Mouse (Mus musculus) MEL (cell line): ENCODE results near the gene Ppm1g. TPM values are rescaled to one million over a fixed set of nuclear protein-coding genes. Genes with fewer than 3 reads are reported as not detected.
A peak's percentile ranks its signal among the peaks of the same experiment; 100 is the strongest.

ENCODE experiments used
- DNase-seq: peaks from one replicate; pipeline ENCODE4 v3.0.0; 2011; ENCODE audit warnings: low read depth, low spot score
- H3K27ac ChIP-seq: 2 replicates; pipeline ENCODE4 v1.5.1; 2012; ENCODE audit warnings: low read depth, mild to moderate bottlenecking, control low read depth, low read length, moderate library complexity; ENCODE audit not compliant: control insufficient read depth
- H3K27me3 ChIP-seq, 2 experiments: fragments of 150-350 bp in 1 of 2; sonication (generic) in 1 of 2; 2 replicates each; pipeline ENCODE4 v1.6.1; 2012; ENCODE audit warnings: low read length in 2 of 2, mild to moderate bottlenecking in 2 of 2, improper control_type of control experiment in 1 of 2, moderate library complexity in 1 of 2; ENCODE audit not compliant: insufficient read depth in 2 of 2, control insufficient read depth in 1 of 2
- H3K36me3 ChIP-seq, 2 experiments: 2 replicates each; pipeline ENCODE4 v1.6.1; 2012 to 2014; ENCODE audit warnings: low read length in 2 of 2, improper control_type of control experiment in 1 of 2, inconsistent platforms in 1 of 2, mild to moderate bottlenecking in 1 of 2; ENCODE audit not compliant: insufficient read depth in 2 of 2, control insufficient read depth in 1 of 2
- H3K4me1 ChIP-seq, 2 experiments: fragments of 150-350 bp in 1 of 2; sonication (generic) in 1 of 2; 2 replicates each; pipeline ENCODE4 v1.6.1; 2012; ENCODE audit warnings: low read length in 2 of 2, improper control_type of control experiment in 1 of 2, mild to moderate bottlenecking in 1 of 2; ENCODE audit not compliant: insufficient read depth in 2 of 2, control insufficient read depth in 1 of 2
- H3K4me3 ChIP-seq, 2 experiments: fragments of 150-350 bp in 1 of 2; sonication (generic) in 1 of 2; 2 replicates each; pipeline ENCODE4 v1.5.1; 2012; ENCODE audit warnings: low read depth in 2 of 2, low read length in 2 of 2, mild to moderate bottlenecking in 2 of 2, moderate library complexity in 2 of 2, control low read depth in 1 of 2, improper control_type of control experiment in 1 of 2; ENCODE audit not compliant: control insufficient read depth in 1 of 2, insufficient read depth in 1 of 2
- H3K79me2 ChIP-seq: 2 replicates; pipeline ENCODE4 v1.6.1; 2012; ENCODE audit warnings: mild to moderate bottlenecking, low read length, moderate library complexity; ENCODE audit not compliant: control insufficient read depth, poor library complexity, insufficient read depth
- H3K9ac ChIP-seq: 2 replicates; pipeline ENCODE4 v1.6.1; 2012; ENCODE audit warnings: low read depth, mild to moderate bottlenecking, control low read depth, low read length, moderate library complexity; ENCODE audit not compliant: control insufficient read depth, poor library complexity, severe bottlenecking
- H3K9me3 ChIP-seq: fragments of 150-350 bp; sonication (generic); replicated peaks from 2 replicates; pipeline ENCODE4 v1.6.1; 2012; ENCODE audit warnings: mild to moderate bottlenecking, low read length, improper control_type of control experiment, moderate library complexity; ENCODE audit not compliant: insufficient read depth
- BHLHE40 ChIP-seq: IDR thresholded peaks from 2 replicates; pipeline ENCODE4 v1.6.1; 2012; ENCODE audit warnings: low read depth, mild to moderate bottlenecking, inconsistent platforms, low read length, improper control_type of control experiment, borderline replicate concordance
- CHD1 ChIP-seq: IDR thresholded peaks from 2 replicates; pipeline ENCODE4 v1.6.1; 2012; ENCODE audit warnings: low read depth, mild to moderate bottlenecking, inconsistent platforms, low read length, improper control_type of control experiment
- CTCF ChIP-seq, 3 experiments: IDR thresholded peaks in 2 of 3; conservative IDR thresholded peaks in 1 of 3; 2 replicates each; pipeline ENCODE4 v1.5.1; 2011 to 2012; ENCODE audit warnings: low read length in 3 of 3, low read depth in 2 of 3, mild to moderate bottlenecking in 2 of 3, improper control_type of control experiment in 1 of 3, inconsistent platforms in 1 of 3, mixed read lengths in 1 of 3, moderate library complexity in 1 of 3; ENCODE audit not compliant: control insufficient read depth in 1 of 3, insufficient read depth in 1 of 3, poor library complexity in 1 of 3, severe bottlenecking in 1 of 3
- E2F4 ChIP-seq: IDR thresholded peaks from 2 replicates; pipeline ENCODE4 v1.6.1; 2011; ENCODE audit warnings: low read depth, low read length, improper control_type of control experiment, borderline replicate concordance
- ELF1 ChIP-seq: IDR thresholded peaks from 2 replicates; pipeline ENCODE4 v1.6.1; 2014; ENCODE audit warnings: low read depth, mild to moderate bottlenecking, inconsistent platforms, low read length, improper control_type of control experiment, moderate library complexity
- EP300 ChIP-seq, 2 experiments: IDR thresholded peaks; 2 replicates each; pipeline ENCODE4 v1.6.1; 2011; ENCODE audit warnings: improper control_type of control experiment in 2 of 2, low read length in 2 of 2, low read depth in 1 of 2, mild to moderate bottlenecking in 1 of 2
- ETS1 ChIP-seq: IDR thresholded peaks from 2 replicates; pipeline ENCODE4 v1.6.1; 2012; ENCODE audit warnings: low read depth, mild to moderate bottlenecking, inconsistent platforms, low read length, improper control_type of control experiment, moderate library complexity
- GABPA ChIP-seq: IDR thresholded peaks from 2 replicates; pipeline ENCODE4 v1.6.1; 2012; ENCODE audit warnings: low read depth, mild to moderate bottlenecking, inconsistent platforms, low read length, improper control_type of control experiment, moderate library complexity
- GATA1 ChIP-seq: IDR thresholded peaks from 2 replicates; pipeline ENCODE4 v1.6.1; 2011; ENCODE audit warnings: low read depth, low read length, improper control_type of control experiment
- HCFC1 ChIP-seq: IDR thresholded peaks from 2 replicates; pipeline ENCODE4 v1.6.1; 2012; ENCODE audit warnings: low read depth, mild to moderate bottlenecking, inconsistent platforms, low read length, improper control_type of control experiment, moderate library complexity
- JUND ChIP-seq: IDR thresholded peaks from 2 replicates; pipeline ENCODE4 v1.6.1; 2011; ENCODE audit warnings: low read depth, mild to moderate bottlenecking, improper control_type of control experiment, low read length
- KAT2A ChIP-seq: conservative IDR thresholded peaks from 2 replicates; pipeline ENCODE4 v1.6.1; 2012; ENCODE audit warnings: low read depth, low read length, improper control_type of control experiment, inconsistent platforms
- MAFK ChIP-seq: IDR thresholded peaks from 2 replicates; pipeline ENCODE4 v1.6.1; 2011; ENCODE audit warnings: low read depth, mild to moderate bottlenecking, low read length, improper control_type of control experiment, borderline replicate concordance
- MAX ChIP-seq: IDR thresholded peaks from 2 replicates; pipeline ENCODE4 v1.6.1; 2011; ENCODE audit warnings: low read length, improper control_type of control experiment
- MAZ ChIP-seq: IDR thresholded peaks from 2 replicates; pipeline ENCODE4 v1.6.1; 2012; ENCODE audit warnings: low read depth, mild to moderate bottlenecking, inconsistent platforms, low read length, improper control_type of control experiment
- MEF2A ChIP-seq: IDR thresholded peaks from 2 replicates; pipeline ENCODE4 v1.6.1; 2014; ENCODE audit warnings: low read depth, mild to moderate bottlenecking, inconsistent platforms, low read length, improper control_type of control experiment; ENCODE audit not compliant: poor library complexity, insufficient replicate concordance, severe bottlenecking; ENCODE audit errors: extremely low read depth
- MXI1 ChIP-seq: IDR thresholded peaks from 2 replicates; pipeline ENCODE4 v1.6.1; 2011; ENCODE audit warnings: mild to moderate bottlenecking, low read depth, low read length, improper control_type of control experiment
- MYB ChIP-seq: IDR thresholded peaks from 2 replicates; pipeline ENCODE4 v1.6.1; 2011; ENCODE audit warnings: mild to moderate bottlenecking, low read depth, low read length, improper control_type of control experiment
- MYC ChIP-seq: IDR thresholded peaks from 2 replicates; pipeline ENCODE4 v1.6.1; 2011; ENCODE audit warnings: low read depth, mild to moderate bottlenecking, low read length, improper control_type of control experiment, moderate library complexity
- NELFE ChIP-seq: IDR thresholded peaks from 2 replicates; pipeline ENCODE4 v1.6.1; 2011; ENCODE audit warnings: low read depth, low read length, improper control_type of control experiment
- NRF1 ChIP-seq: IDR thresholded peaks from 2 replicates; pipeline ENCODE4 v1.6.1; 2014; ENCODE audit warnings: low read depth, mild to moderate bottlenecking, inconsistent platforms, low read length, improper control_type of control experiment, moderate library complexity; ENCODE audit not compliant: poor library complexity, insufficient read depth, severe bottlenecking
- POLR2A ChIP-seq, 2 experiments: IDR thresholded peaks; 2 replicates each; pipeline ENCODE4 v1.6.1; 2011 to 2012; ENCODE audit warnings: low read length in 2 of 2, mild to moderate bottlenecking in 2 of 2, control low read depth in 1 of 2, improper control_type of control experiment in 1 of 2, low read depth in 1 of 2, moderate library complexity in 1 of 2; ENCODE audit not compliant: control insufficient read depth in 1 of 2, insufficient read depth in 1 of 2, poor library complexity in 1 of 2
- POLR2AphosphoS2 ChIP-seq: IDR thresholded peaks from 2 replicates; pipeline ENCODE4 v1.6.1; 2011; ENCODE audit warnings: low read length, improper control_type of control experiment
- POLR2AphosphoS5 ChIP-seq: IDR thresholded peaks from 2 replicates; pipeline ENCODE4 v1.6.1; 2012; ENCODE audit warnings: low read depth, borderline replicate concordance, mild to moderate bottlenecking, inconsistent platforms, low read length, moderate library complexity, mixed read lengths
- RAD21 ChIP-seq: IDR thresholded peaks from 2 replicates; pipeline ENCODE4 v1.6.1; 2011; ENCODE audit warnings: mild to moderate bottlenecking, low read depth, low read length, improper control_type of control experiment
- RCOR1 ChIP-seq: IDR thresholded peaks from 2 replicates; pipeline ENCODE4 v1.6.1; 2012; ENCODE audit warnings: low read depth, mild to moderate bottlenecking, inconsistent platforms, low read length, improper control_type of control experiment
- SMC3 ChIP-seq: IDR thresholded peaks from 2 replicates; pipeline ENCODE4 v1.6.1; 2011; ENCODE audit warnings: low read depth, low read length, improper control_type of control experiment
- TBP ChIP-seq: IDR thresholded peaks from 2 replicates; pipeline ENCODE4 v1.8.0; 2011; ENCODE audit warnings: low read depth, low read length, improper control_type of control experiment
- TCF12 ChIP-seq: IDR thresholded peaks from 2 replicates; pipeline ENCODE4 v1.6.1; 2014; ENCODE audit warnings: low read depth, mild to moderate bottlenecking, inconsistent platforms, low read length, improper control_type of control experiment, moderate library complexity
- UBTF ChIP-seq: IDR thresholded peaks from 2 replicates; pipeline ENCODE4 v1.6.1; 2012; ENCODE audit warnings: low read depth, mild to moderate bottlenecking, inconsistent platforms, low read length, improper control_type of control experiment, moderate library complexity, borderline replicate concordance; ENCODE audit not compliant: insufficient read depth
- USF1 ChIP-seq: IDR thresholded peaks from 2 replicates; pipeline ENCODE4 v1.6.1; 2014; ENCODE audit warnings: low read depth, mild to moderate bottlenecking, inconsistent platforms, low read length, improper control_type of control experiment, moderate library complexity
- USF2 ChIP-seq, 2 experiments: IDR thresholded peaks; 2 replicates each; pipeline ENCODE4 v1.6.1; 2011 to 2012; ENCODE audit warnings: improper control_type of control experiment in 2 of 2, low read length in 2 of 2, borderline replicate concordance in 1 of 2, inconsistent platforms in 1 of 2, low read depth in 1 of 2, mild to moderate bottlenecking in 1 of 2; ENCODE audit not compliant: insufficient read depth in 1 of 2
- ZC3H11A ChIP-seq: IDR thresholded peaks from 2 replicates; pipeline ENCODE4 v1.6.1; 2012; ENCODE audit warnings: low read depth, mild to moderate bottlenecking, inconsistent platforms, low read length, improper control_type of control experiment
- ZKSCAN1 ChIP-seq: IDR thresholded peaks from 2 replicates; pipeline ENCODE4 v1.6.1; 2012; ENCODE audit warnings: low read depth, mild to moderate bottlenecking, inconsistent platforms, low read length, improper control_type of control experiment, moderate library complexity
- ZNF384 ChIP-seq: IDR thresholded peaks from 2 replicates; pipeline ENCODE4 v1.6.1; 2012; ENCODE audit warnings: low read depth, mild to moderate bottlenecking, inconsistent platforms, low read length, improper control_type of control experiment
- polyA plus RNA-seq, 2 experiments: library from polyadenylated mRNA; stranded (reverse) in 1 of 2; unstranded in 1 of 2; fragments of >175 nt in 1 of 2; fragments of >200 nt in 1 of 2; gene quantifications; 2 replicates each; pipeline versions ENCODE4 v1.2.1 to v1.2.4; 2012; ENCODE audit warnings: low replicate concordance in 2 of 2, low read depth in 1 of 2; ENCODE audit not compliant: insufficient read length in 2 of 2, insufficient read depth in 1 of 2, missing spikeins in 1 of 2
- total RNA-seq: library from RNA; depleted of rRNA; stranded (reverse); fragments of 300-350 nt; gene quantifications from 2 replicates; pipeline ENCODE4 v1.2.3, GENCODE M21; 2012

The Ppm1g gene
- total and polyA plus RNA-seq, 3 experiments: 169 to 639 (median 408) TPM

GRCm38 (mm10) chr5:31192939-31193630 lies 27.4 kb downstream of the Ppm1g start, which contains the start of the genes Snx17 and Eif2b4:
Snx17 (plus strand) TSS chr5:31193227.
Eif2b4 (minus strand) TSS chr5:31193430.
- peak within 1 kb of the TSS; percentile 86 for H3K9ac ChIP-seq
- H3K27me3 ChIP-seq: no peaks in the 10 kb centered on the region
- peaks cover 24% of the 10 kb centered on the region for H3K79me2 ChIP-seq
- peaks cover 0 to 9% of the 10 kb centered on the region in 2 experiments; a peak in 1 of 4 replicates for H3K4me1 ChIP-seq
- DNase-seq: peak; percentile 100
- peak within 1 kb of the TSS; percentile 67 for H3K27ac ChIP-seq
- H3K4me3 ChIP-seq: peak within 1 kb of the TSS; percentile 66 to 82
- peaks cover 4 to 16% of the 10 kb centered on the region in 2 experiments for H3K36me3 ChIP-seq
- no peaks in the 10 kb centered on the region for H3K9me3 ChIP-seq
- TF ChIP-seq ZKSCAN1: no peak
- no peak for TF ChIP-seq ZNF384
- peak in 1 of 2 experiments; percentile 64; a peak in 2 of 4 replicates for TF ChIP-seq EP300 (IDR thresholded peaks at IDR 0.05; ENCODE audit: low read depth in 1 of 2, low read length in 2 of 2)
- TF ChIP-seq E2F4: peak; percentile 48; the same call in 1 of the 2 replicates
- no peak for TF ChIP-seq MAFK
- peak; percentile 58 for TF ChIP-seq NRF1
- peak; percentile 99 for TF ChIP-seq HCFC1
- peak in 2 of 3 experiments; percentile 82; a peak in 5 of 6 replicates for TF ChIP-seq CTCF (IDR thresholded peaks at IDR 0.05 in 2 of 3, conservative IDR thresholded peaks at IDR 0.05 in 1 of 3; ENCODE audit: control insufficient read depth in 1 of 3, insufficient read depth in 1 of 3, low read depth in 2 of 3, low read length in 3 of 3, poor library complexity in 1 of 3, severe bottlenecking in 1 of 3)
- TF ChIP-seq MEF2A: no peak; the same call in 1 of the 2 replicates
- no peak for TF ChIP-seq SMC3
- no peak; the same call in 1 of the 2 replicates for TF ChIP-seq MYC
- TF ChIP-seq GABPA: peak; percentile 51; the same call in 1 of the 2 replicates
- TF ChIP-seq TCF12: peak; percentile 84
- peak; percentile 97 for TF ChIP-seq ELF1
- TF ChIP-seq ETS1: peak; percentile 75
- 0 out of 2 replicates have a peak, but pooled peaks have one; percentile 82 for TF ChIP-seq MAX
- TF ChIP-seq MAZ: peak; percentile 93; the same call in 1 of the 2 replicates
- no peak for TF ChIP-seq GATA1
- TF ChIP-seq UBTF: no peak
- no peak for TF ChIP-seq USF2 (IDR thresholded peaks at IDR 0.05; ENCODE audit: borderline replicate concordance in 1 of 2, insufficient read depth in 1 of 2, low read depth in 1 of 2, low read length in 2 of 2)
- peak; percentile 70 for TF ChIP-seq POLR2AphosphoS5
- TF ChIP-seq MYB: no peak
- TF ChIP-seq MXI1: peak; percentile 96
- no peak; the same call in 1 of the 2 replicates for TF ChIP-seq CHD1
- TF ChIP-seq BHLHE40: no peak
- TF ChIP-seq KAT2A: peak; percentile 99
- TF ChIP-seq POLR2AphosphoS2: peak; percentile 78
- TF ChIP-seq ZC3H11A: no peak
- peak; percentile 84 for TF ChIP-seq NELFE
- peak; percentile 88 to 91 for TF ChIP-seq POLR2A (IDR thresholded peaks at IDR 0.05; ENCODE audit: control insufficient read depth in 1 of 2, insufficient read depth in 1 of 2, low read depth in 1 of 2, low read length in 2 of 2, poor library complexity in 1 of 2)
- TF ChIP-seq TBP: peak; percentile 87; the same call in 1 of the 2 replicates
- 0 out of 2 replicates have a peak, but pooled peaks have one; percentile 7 for TF ChIP-seq RCOR1
- TF ChIP-seq JUND: no peak
- TF ChIP-seq USF1: peak; percentile 63
- no peak for TF ChIP-seq RAD21
